8 mouse cellular contexts compared by ENCODE assay signal in the genomic region with DNA sequence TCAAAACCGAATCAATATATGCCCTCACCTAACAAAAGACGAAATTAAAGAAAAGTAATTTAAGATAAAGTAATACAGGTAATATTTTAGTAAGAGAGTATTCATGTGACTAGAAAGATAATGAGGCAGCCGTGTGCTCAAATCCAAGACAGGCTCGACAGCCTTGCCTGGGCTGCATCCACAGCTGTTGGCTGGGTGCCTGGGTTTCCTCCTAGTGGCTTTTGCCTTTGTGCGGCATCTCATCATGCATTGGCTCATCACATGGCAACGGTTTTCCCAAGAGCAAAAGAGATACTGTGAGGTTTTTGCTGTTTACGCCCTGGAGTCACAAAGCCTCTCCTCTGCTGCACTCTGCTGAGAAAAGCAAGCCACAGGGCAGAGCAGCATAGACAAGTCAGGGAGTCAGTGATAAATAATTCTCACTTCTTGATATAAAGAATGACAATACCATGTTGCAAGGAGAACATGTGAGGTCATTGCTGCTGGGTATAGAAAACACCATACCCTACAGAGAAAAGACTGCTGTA.
DNase-seq lines count a peak whose midpoint lies in the region; ATAC-seq lines count a peak whose summit lies in the region.
"Had no signal": no experiment of that assay in that cellular context is flagged by ENCODE, and none has a peak within 500 bp of the region (broad histone marks: within the 10 kb centered on the region; RNA-seq: fewer than 3 reads in every experiment).

No protein-coding gene starts in this region.

- no peaks in the 10 kb centered on the region for H3K27me3 ChIP-seq in hindbrain, embryonic 13.5 days
- no peaks in the 10 kb centered on the region for H3K27me3 ChIP-seq in hindbrain, embryonic 11.5 days (ENCODE audit: control insufficient read depth, insufficient read depth, low read length)
- no peaks in the 10 kb centered on the region for H3K27me3 ChIP-seq in hindbrain, embryonic 15.5 days
- H3K27me3 ChIP-seq in intestine, embryonic 16.5 days (replicated peaks; ENCODE audit: control insufficient read depth, insufficient read depth, low read length), result no peaks in the 10 kb centered on the region

- H3K36me3 ChIP-seq in hindbrain, embryonic 13.5 days, result no peaks in the 10 kb centered on the region
- H3K36me3 ChIP-seq in hindbrain, embryonic 11.5 days (ENCODE audit: control insufficient read depth, insufficient read depth, low read length), result no peaks in the 10 kb centered on the region
- H3K36me3 ChIP-seq in hindbrain, embryonic 15.5 days, result no peaks in the 10 kb centered on the region
- H3K36me3 ChIP-seq in intestine, embryonic 16.5 days (ENCODE audit: control insufficient read depth, insufficient read depth, low read length), result no peaks in the 10 kb centered on the region
- H3K36me3 ChIP-seq: G1E had no signal

- H3K9ac ChIP-seq in hindbrain, embryonic 13.5 days, result no peak overlapping the region
- no peak overlapping the region for H3K9ac ChIP-seq in hindbrain, embryonic 11.5 days (ENCODE audit: low read depth, low read length)
- no peak overlapping the region for H3K9ac ChIP-seq in hindbrain, embryonic 15.5 days
- H3K9ac ChIP-seq in intestine, embryonic 16.5 days (ENCODE audit: low read depth, low read length), result no peak overlapping the region

- no peak overlapping the region for H3K4me3 ChIP-seq in hindbrain, embryonic 13.5 days
- H3K4me3 ChIP-seq in hindbrain, embryonic 11.5 days (ENCODE audit: low read depth, low read length), result no peak overlapping the region
- no peak overlapping the region for H3K4me3 ChIP-seq in hindbrain, embryonic 15.5 days
- no peak overlapping the region for H3K4me3 ChIP-seq in intestine, embryonic 16.5 days (ENCODE audit: low read length)

- no peak overlapping the region for H3K27ac ChIP-seq in hindbrain, embryonic 13.5 days
- H3K27ac ChIP-seq in hindbrain, embryonic 11.5 days (ENCODE audit: low read depth, low read length), result no peak overlapping the region
- H3K27ac ChIP-seq in hindbrain, embryonic 15.5 days (replicated peaks), result no peak overlapping the region
- H3K27ac ChIP-seq in intestine, embryonic 16.5 days (ENCODE audit: low read length), result no peak overlapping the region

- no peak for DNase-seq in hindbrain, embryonic 11.5 days (ENCODE audit: low spot score)
- DNase-seq in Muller cell, postnatal 12 days (ENCODE audit: inconsistent ontology term), result peak; percentile 52
- peak; percentile 31 to 48 for DNase-seq in adrenal gland, postnatal 36 days
- DNase-seq in urinary bladder, postnatal 25 days (ENCODE audit: low spot score), result no peak

- H3K9me3 ChIP-seq in hindbrain, embryonic 13.5 days, result no peaks in the 10 kb centered on the region
- no peaks in the 10 kb centered on the region for H3K9me3 ChIP-seq in hindbrain, embryonic 11.5 days (ENCODE audit: control insufficient read depth, low read length)
- H3K9me3 ChIP-seq in hindbrain, embryonic 15.5 days, result no peaks in the 10 kb centered on the region
- no peaks in the 10 kb centered on the region for H3K9me3 ChIP-seq in intestine, embryonic 16.5 days (ENCODE audit: control insufficient read depth, low read length)
- H3K9me3 ChIP-seq: G1E had no signal

- H3K4me1 ChIP-seq in hindbrain, embryonic 13.5 days (replicated peaks), result peaks cover 3% of the 10 kb centered on the region; the same call in 1 of the 2 replicates
- no peaks in the 10 kb centered on the region for H3K4me1 ChIP-seq in hindbrain, embryonic 11.5 days (replicated peaks; ENCODE audit: control insufficient read depth, insufficient read depth, low read length)
- no peaks in the 10 kb centered on the region for H3K4me1 ChIP-seq in hindbrain, embryonic 15.5 days (replicated peaks)
- no peaks in the 10 kb centered on the region for H3K4me1 ChIP-seq in intestine, embryonic 16.5 days (ENCODE audit: control insufficient read depth, insufficient read depth, low read length)

- ATAC-seq in hindbrain, embryonic 13.5 days (ENCODE audit: low FRiP score), result peak; percentile 86
- no peak for ATAC-seq in hindbrain, embryonic 11.5 days (ENCODE audit: low FRiP score)
- peak; percentile 85 for ATAC-seq in hindbrain, embryonic 15.5 days (ENCODE audit: low FRiP score, low read depth)
- ATAC-seq in intestine, embryonic 16.5 days, result no peak

- WGBS in hindbrain, embryonic 13.5 days, result 68% methylated on average over 7 of the region's 7 CpGs
- WGBS in hindbrain, embryonic 11.5 days, result 85% methylated on average over 7 of the region's 7 CpGs
- WGBS in hindbrain, embryonic 15.5 days, result 52% methylated on average over 7 of the region's 7 CpGs
- 76% methylated on average over 7 of the region's 7 CpGs for WGBS in intestine, embryonic 16.5 days

- no peak overlapping the region for H3K4me2 ChIP-seq in hindbrain, embryonic 13.5 days
- no peak overlapping the region for H3K4me2 ChIP-seq in hindbrain, embryonic 11.5 days (replicated peaks; ENCODE audit: low read depth, low read length)
- H3K4me2 ChIP-seq in hindbrain, embryonic 15.5 days, result no peak overlapping the region
- no peak overlapping the region for H3K4me2 ChIP-seq in intestine, embryonic 16.5 days (ENCODE audit: low read depth, low read length)

Comparison
In these comparisons a context has a peak if more than half of its experiments do, and no peak if none do; other contexts are left out.
1. ATAC-seq: peak in hindbrain, embryonic 13.5 days (single experiment) and hindbrain, embryonic 15.5 days (single experiment); none in hindbrain, embryonic 11.5 days (single experiment) and intestine, embryonic 16.5 days (single experiment).
2. DNase-seq: peak in Muller cell, postnatal 12 days (single experiment) and adrenal gland, postnatal 36 days (2 of 2); none in hindbrain, embryonic 11.5 days (single experiment) and urinary bladder, postnatal 25 days (single experiment).